Mouse (Mus musculus): Measurements from ENCODE around the gene Ipo13.

- TF ChIP-seq POLR2A (IDR thresholded peaks at IDR 0.05; ENCODE audit: extremely low read depth, insufficient read depth, low read length): no peak
- no peak for TF ChIP-seq CTCF (IDR thresholded peaks at IDR 0.05; ENCODE audit: extremely low read depth, insufficient read depth, low read length)
Measured at GRCm38 (mm10) chr4:117867000-117867399, 47.8 kb downstream of the Ipo13 start.

Data from cortical plate, adult 2 months (tissue).